Mouse (Mus musculus): ENCODE measurements around the gene Adamtsl2.

DNA sequence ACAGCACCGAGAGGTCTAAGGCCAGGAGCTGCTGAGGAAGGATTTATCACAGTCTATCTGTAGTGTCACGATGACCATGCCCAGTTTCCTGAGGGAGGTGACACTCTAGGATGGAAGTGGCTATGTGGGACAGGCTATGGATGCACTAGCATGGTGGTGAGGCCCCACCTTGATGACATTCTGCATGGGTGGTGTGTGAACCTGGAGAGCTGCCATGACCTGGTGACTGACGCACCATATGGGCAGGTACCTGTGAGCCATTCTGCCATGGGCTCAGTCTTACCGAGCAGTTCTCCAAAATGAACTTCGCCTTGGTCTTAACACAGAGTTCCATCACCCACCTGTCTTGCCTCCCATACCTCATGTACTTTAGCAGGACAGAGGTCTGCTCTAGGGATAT is 8.4 kb downstream of the Adamtsl2 start:
- TF ChIP-seq GATA1 (IDR thresholded peaks at IDR 0.05; ENCODE audit: borderline replicate concordance, low read length) = no peak
- TF ChIP-seq FLI1 (IDR thresholded peaks at IDR 0.05; ENCODE audit: low read length) = no peak

Measured in megakaryocyte, embryonic 14.5 days (primary cell).